Mouse (Mus musculus) heart, adult 2 months (tissue): ENCODE measurements around the gene Sytl1.

Experiments
- CTCF ChIP-seq: fragments of 200-600 bp; IDR thresholded peaks from 2 replicates; pipeline ENCODE4 v1.8.1; 2022; ENCODE audit warnings: antibody characterized with exemption, mild to moderate bottlenecking, moderate library complexity
- POLR2A ChIP-seq: fragments of 200-500 bp; IDR thresholded peaks from 2 replicates; pipeline ENCODE4 v1.6.1; 2011; ENCODE audit warnings: mild to moderate bottlenecking, low read depth, low read length, control low read depth; ENCODE audit not compliant: insufficient read depth

- TF ChIP-seq POLR2A (no peak), CTCF (no peak)
Measured at GRCm38 (mm10) chr4:133247806-133248449, 15.0 kb downstream of the Sytl1 start.
